Mouse (Mus musculus): ENCODE measurements around the gene Gpr4. TPM values are rescaled to one million over a fixed set of nuclear protein-coding genes. Genes with fewer than 3 reads are reported as not detected.

Gene Gpr4
- polyA plus RNA-seq, 1 experiment, result 5.3 TPM

- TF ChIP-seq CTCF (IDR thresholded peaks at IDR 0.05; ENCODE audit: borderline replicate concordance, extremely low read depth, insufficient read depth, insufficient read length), result peak; percentile 59; the same call in 1 of the 2 replicates
- TF ChIP-seq POLR2A (IDR thresholded peaks at IDR 0.05; ENCODE audit: borderline replicate concordance, extremely low read depth, insufficient read depth, insufficient read length, poor library complexity, severe bottlenecking), result no peak
- peak; percentile 56 for DNase-seq (ENCODE audit: low read depth)
These were observed 15.7 kb upstream of the Gpr4 start for GRCm38 (mm10) chr7:19196676-19197075.

GRCm38 (mm10) chr7:19197985-19198384 lies 14.4 kb upstream of the Gpr4 start:
- no peak for TF ChIP-seq POLR2A (IDR thresholded peaks at IDR 0.05; ENCODE audit: borderline replicate concordance, extremely low read depth, insufficient read depth, insufficient read length, poor library complexity, severe bottlenecking)
- peak; percentile 48; the same call in 1 of the 2 replicates for TF ChIP-seq CTCF (IDR thresholded peaks at IDR 0.05; ENCODE audit: borderline replicate concordance, extremely low read depth, insufficient read depth, insufficient read length)
- no peak for DNase-seq (ENCODE audit: low read depth)

GRCm38 (mm10) chr7:19201660-19202059 lies 10.7 kb upstream of the Gpr4 start:
- no peak for DNase-seq (ENCODE audit: low read depth)
- TF ChIP-seq POLR2A (IDR thresholded peaks at IDR 0.05; ENCODE audit: borderline replicate concordance, extremely low read depth, insufficient read depth, insufficient read length, poor library complexity, severe bottlenecking) (no peak), CTCF (IDR thresholded peaks at IDR 0.05; ENCODE audit: borderline replicate concordance, extremely low read depth, insufficient read depth, insufficient read length) (no peak)

- no peak for DNase-seq (ENCODE audit: low read depth)
- TF ChIP-seq CTCF (IDR thresholded peaks at IDR 0.05; ENCODE audit: borderline replicate concordance, extremely low read depth, insufficient read depth, insufficient read length), result no peak
- no peak for TF ChIP-seq POLR2A (IDR thresholded peaks at IDR 0.05; ENCODE audit: borderline replicate concordance, extremely low read depth, insufficient read depth, insufficient read length, poor library complexity, severe bottlenecking)
These were observed 10.1 kb upstream of the Gpr4 start for GRCm38 (mm10) chr7:19202065-19202850.

GRCm38 (mm10) chr7:19208201-19208910 lies 4.0 kb upstream of the Gpr4 start:
- DNase-seq (ENCODE audit: low read depth), result no peak
- TF ChIP-seq POLR2A (IDR thresholded peaks at IDR 0.05; ENCODE audit: borderline replicate concordance, extremely low read depth, insufficient read depth, insufficient read length, poor library complexity, severe bottlenecking) (no peak), CTCF (IDR thresholded peaks at IDR 0.05; ENCODE audit: borderline replicate concordance, extremely low read depth, insufficient read depth, insufficient read length) (no peak)

GRCm38 (mm10) chr7:19208944-19209472 lies 3.3 kb upstream of the Gpr4 start:
- DNase-seq (ENCODE audit: low read depth), result peak; percentile 68
- TF ChIP-seq POLR2A (IDR thresholded peaks at IDR 0.05; ENCODE audit: borderline replicate concordance, extremely low read depth, insufficient read depth, insufficient read length, poor library complexity, severe bottlenecking) (no peak), CTCF (IDR thresholded peaks at IDR 0.05; ENCODE audit: borderline replicate concordance, extremely low read depth, insufficient read depth, insufficient read length) (peak; percentile 57; the same call in 1 of the 2 replicates)

GRCm38 (mm10) chr7:19209494-19209893 lies 2.8 kb upstream of the Gpr4 start:
- DNase-seq (ENCODE audit: low read depth), result no peak
- TF ChIP-seq POLR2A (IDR thresholded peaks at IDR 0.05; ENCODE audit: borderline replicate concordance, extremely low read depth, insufficient read depth, insufficient read length, poor library complexity, severe bottlenecking) (no peak), CTCF (IDR thresholded peaks at IDR 0.05; ENCODE audit: borderline replicate concordance, extremely low read depth, insufficient read depth, insufficient read length) (no peak)

- no peak for DNase-seq (ENCODE audit: low read depth)
- no peak for TF ChIP-seq POLR2A (IDR thresholded peaks at IDR 0.05; ENCODE audit: borderline replicate concordance, extremely low read depth, insufficient read depth, insufficient read length, poor library complexity, severe bottlenecking)
- TF ChIP-seq CTCF (IDR thresholded peaks at IDR 0.05; ENCODE audit: borderline replicate concordance, extremely low read depth, insufficient read depth, insufficient read length), result peak; percentile 34; the same call in 1 of the 2 replicates
These were observed 2.3 kb upstream of the Gpr4 start for GRCm38 (mm10) chr7:19210010-19210409.

GRCm38 (mm10) chr7:19211041-19211675 lies 1.2 kb upstream of the Gpr4 start:
- DNase-seq (ENCODE audit: low read depth), result no peak
- no peak for TF ChIP-seq CTCF (IDR thresholded peaks at IDR 0.05; ENCODE audit: borderline replicate concordance, extremely low read depth, insufficient read depth, insufficient read length)
- TF ChIP-seq POLR2A (IDR thresholded peaks at IDR 0.05; ENCODE audit: borderline replicate concordance, extremely low read depth, insufficient read depth, insufficient read length, poor library complexity, severe bottlenecking), result no peak

GRCm38 (mm10) chr7:19213385-19213784 lies 1.0 kb downstream of the Gpr4 start:
- DNase-seq (ENCODE audit: low read depth), result no peak
- TF ChIP-seq CTCF (IDR thresholded peaks at IDR 0.05; ENCODE audit: borderline replicate concordance, extremely low read depth, insufficient read depth, insufficient read length) (no peak), POLR2A (IDR thresholded peaks at IDR 0.05; ENCODE audit: borderline replicate concordance, extremely low read depth, insufficient read depth, insufficient read length, poor library complexity, severe bottlenecking) (no peak)

GRCm38 (mm10) chr7:19214369-19214768 lies 2.0 kb downstream of the Gpr4 start:
- no peak for TF ChIP-seq CTCF (IDR thresholded peaks at IDR 0.05; ENCODE audit: borderline replicate concordance, extremely low read depth, insufficient read depth, insufficient read length)
- TF ChIP-seq POLR2A (IDR thresholded peaks at IDR 0.05; ENCODE audit: borderline replicate concordance, extremely low read depth, insufficient read depth, insufficient read length, poor library complexity, severe bottlenecking), result no peak
- no peak for DNase-seq (ENCODE audit: low read depth)
